Comparison of ENCODE assay signal across 18 mouse cellular contexts in the genomic region with DNA sequence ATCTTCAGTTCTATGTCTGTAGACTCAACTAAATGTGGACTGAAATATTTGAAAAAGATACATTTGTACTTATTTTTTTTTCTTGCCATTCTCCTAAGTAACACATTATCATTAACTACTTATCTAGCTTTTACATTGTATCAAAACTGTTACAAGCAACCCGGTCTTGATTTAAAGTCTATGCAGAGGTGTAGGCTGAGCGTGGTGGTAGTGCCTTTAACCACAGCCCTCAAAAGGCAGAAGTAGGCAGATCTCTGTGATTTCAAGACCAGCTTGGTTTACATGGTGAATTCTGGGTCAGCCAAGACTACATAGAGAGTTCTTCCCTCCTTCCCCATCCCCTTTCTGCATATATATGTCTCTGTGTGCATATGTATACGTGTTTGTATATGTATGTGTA. TPM values are rescaled to one million over a fixed set of nuclear protein-coding genes. Genes with fewer than 3 reads are reported as not detected.
"Had no signal": no experiment of that assay in that cellular context is flagged by ENCODE, and none has a peak within 500 bp of the region (broad histone marks: within the 10 kb centered on the region; RNA-seq: fewer than 3 reads in every experiment).

No protein-coding gene starts in this region.

- H3K27ac ChIP-seq: liver, embryonic 14.5 days; midbrain, embryonic 12.5 days; midbrain, embryonic 15.5 days; neural tube, embryonic 12.5 days; stomach, embryonic 15.5 days; stomach, postnatal 0 days had no signal

- H3K9ac ChIP-seq: liver, embryonic 14.5 days; lung, embryonic 14.5 days; midbrain, embryonic 12.5 days; midbrain, embryonic 15.5 days; neural tube, embryonic 12.5 days; stomach, embryonic 15.5 days had no signal

- H3K4me3 ChIP-seq: midbrain, embryonic 12.5 days; midbrain, embryonic 15.5 days; neural tube, embryonic 12.5 days; stomach, embryonic 15.5 days had no signal

- H3K27me3 ChIP-seq: midbrain, embryonic 12.5 days; midbrain, embryonic 15.5 days; neural tube, embryonic 12.5 days; stomach, embryonic 15.5 days had no signal

- H3K9me3 ChIP-seq: midbrain, embryonic 12.5 days; midbrain, embryonic 15.5 days; neural tube, embryonic 12.5 days; stomach, embryonic 15.5 days had no signal

- ATAC-seq: midbrain, embryonic 15.5 days had no signal

- H3K36me3 ChIP-seq: midbrain, embryonic 12.5 days; midbrain, embryonic 15.5 days; neural tube, embryonic 12.5 days; stomach, embryonic 15.5 days had no signal

- H3K4me1 ChIP-seq: stomach, embryonic 15.5 days had no signal

- DNase-seq: lung, adult 18-20 months; lung, embryonic 14.5 days; lung, postnatal 10 days; lung, postnatal 4 days; right cerebral cortex, postnatal 14 days; thymus, adult 2 months; thymus, postnatal 25 days; thymus, postnatal 4 days had no signal

RNA-seq across cellular contexts. Expression of a gene that starts 38.7 kb away (rescaled TPM):
- total RNA-seq: megakaryocyte-erythroid progenitor cell, adult 5-6 weeks had no signal
- polyA plus RNA-seq: liver, embryonic 14.5 days; liver, embryonic 16.5 days; lung, embryonic 14.5 days; lung, embryonic 16.5 days; midbrain, embryonic 12.5 days; midbrain, embryonic 15.5 days; stomach, postnatal 0 days had no signal

RNA-seq across cellular contexts. Expression of a gene that starts 52.1 kb away (rescaled TPM):
- total RNA-seq: neutrophil, adult 5-6 weeks had no signal
